Mouse (Mus musculus) neural tube, embryonic 11.5 days (tissue): ENCODE results near the gene Ada. TPM values are rescaled to one million over a fixed set of nuclear protein-coding genes. Genes with fewer than 3 reads are reported as not detected.
A peak's percentile ranks its signal among the peaks of the same experiment; 100 is the strongest.

ENCODE experiments used
- ATAC-seq: fragments of 200-750 bp; cut with Nextera tagmentation; 2 replicates; pipeline ENCODE4 v1.8.0; 2017; ENCODE audit warnings: moderate number of reproducible peaks, mild to moderate bottlenecking, moderate TSS enrichment, moderate library complexity; ENCODE audit not compliant: insufficient read depth, low FRiP score, low TSS enrichment
- DNase-seq: peaks from one replicate; pipeline ENCODE4 v3.0.0-alpha.2; 2015; ENCODE audit warnings: low spot score
- H3K27ac ChIP-seq: fragments of 300-500 bp; sonication (generic); 2 replicates; pipeline ENCODE4 v1.5.1; 2014; ENCODE audit warnings: low read depth, mild to moderate bottlenecking, low read length
- H3K27me3 ChIP-seq: fragments of 300-500 bp; sonication (generic); 2 replicates; pipeline ENCODE4 v1.6.1; 2014; ENCODE audit warnings: mild to moderate bottlenecking, low read length, mixed read lengths; ENCODE audit not compliant: control insufficient read depth, insufficient read depth
- H3K36me3 ChIP-seq: fragments of 300-500 bp; sonication (generic); 2 replicates; pipeline ENCODE4 v1.6.1; 2014; ENCODE audit warnings: mild to moderate bottlenecking, low read length, moderate library complexity, mixed read lengths; ENCODE audit not compliant: control insufficient read depth, insufficient read depth
- H3K4me1 ChIP-seq: fragments of 300-500 bp; sonication (generic); 2 replicates; pipeline ENCODE4 v1.6.1; 2014; ENCODE audit warnings: low read length, mixed read lengths; ENCODE audit not compliant: control insufficient read depth, insufficient read depth
- H3K4me2 ChIP-seq: fragments of 300-500 bp; sonication (generic); 2 replicates; pipeline ENCODE4 v1.6.1; 2014; ENCODE audit warnings: low read depth, mild to moderate bottlenecking, moderate library complexity
- H3K4me3 ChIP-seq: fragments of 300-500 bp; sonication (generic); 2 replicates; pipeline ENCODE4 v1.5.1; 2014; ENCODE audit warnings: low read depth, low read length
- H3K9ac ChIP-seq: fragments of 300-500 bp; sonication (generic); 2 replicates; pipeline ENCODE4 v1.6.1; 2014; ENCODE audit warnings: mild to moderate bottlenecking, low read length
- H3K9me3 ChIP-seq: fragments of 300-500 bp; sonication (generic); 2 replicates; pipeline ENCODE4 v1.6.1; 2016; ENCODE audit warnings: low read length; ENCODE audit not compliant: control insufficient read depth
- WGBS: fragments of 180-500 bp; shearing (Covaris S2); extraction: QIAGEN DNeasy Blood & Tissue Kit; methylation state at CpG from one replicate; pipeline ENCODE4 v1.1.7; 2014; 5-methylcytosine and 5-hydroxymethylcytosine counted together
- polyA plus RNA-seq: library from polyadenylated mRNA; unstranded; fragments of >200 nt; fragmentation: Nextera tagmentation; extraction: Ambion mirVana; gene quantifications from 2 replicates; pipeline ENCODE4 v1.2.1, GENCODE M21; 2014

Gene Ada
- polyA plus RNA-seq, 1 experiment from 2014 or later, result 8.6 TPM

- ATAC-seq (0 out of 2 replicates have a peak, but pooled peaks have one; percentile 13), DNase-seq (no peak)
- Histone ChIP-seq H3K36me3 (no peaks in the 10 kb centered on the region), H3K4me3 (no peak overlapping the region), H3K9ac (no peak overlapping the region), H3K9me3 (no peaks in the 10 kb centered on the region), H3K27ac (no peak overlapping the region), H3K4me2 (no peak overlapping the region), H3K27me3 (no peaks in the 10 kb centered on the region), H3K4me1 (peaks cover 5% of the 10 kb centered on the region)
- WGBS, result 44% methylated on average over 4 of the region's 4 CpGs
Observed at GRCm38 (mm10) chr2:163719616-163720015, 30.4 kb downstream of the Ada start.

GRCm38 (mm10) chr2:163718951-163719603 lies 31.0 kb downstream of the Ada start:
- Histone ChIP-seq H3K4me1 (peaks cover 5% of the 10 kb centered on the region), H3K4me2 (no peak overlapping the region), H3K27me3 (no peaks in the 10 kb centered on the region), H3K9me3 (no peaks in the 10 kb centered on the region), H3K9ac (no peak overlapping the region), H3K27ac (no peak overlapping the region), H3K4me3 (no peak overlapping the region), H3K36me3 (no peaks in the 10 kb centered on the region)
- peak; percentile 56 for ATAC-seq
- 38% methylated on average over 9 of the region's 9 CpGs for WGBS
- peak; percentile 84 for DNase-seq

- Histone ChIP-seq H3K9me3 (no peaks in the 10 kb centered on the region), H3K4me3 (no peak overlapping the region), H3K27ac (no peak overlapping the region), H3K9ac (no peak overlapping the region), H3K4me1 (peaks cover 5% of the 10 kb centered on the region), H3K36me3 (no peaks in the 10 kb centered on the region), H3K4me2 (no peak overlapping the region), H3K27me3 (no peaks in the 10 kb centered on the region)
- ATAC-seq (no peak), DNase-seq (no peak)
- WGBS, result 22% methylated on average over 2 of the region's 2 CpGs
Observed at GRCm38 (mm10) chr2:163718526-163718925, 31.5 kb downstream of the Ada start.

GRCm38 (mm10) chr2:163716853-163717252 lies 33.2 kb downstream of the Ada start:
- DNase-seq (peak; percentile 33), ATAC-seq (0 out of 2 replicates have a peak, but pooled peaks have one; percentile 27)
- Histone ChIP-seq H3K27me3 (no peaks in the 10 kb centered on the region), H3K36me3 (no peaks in the 10 kb centered on the region), H3K27ac (no peak overlapping the region), H3K4me2 (no peak overlapping the region), H3K9me3 (no peaks in the 10 kb centered on the region), H3K9ac (no peak overlapping the region), H3K4me3 (no peak overlapping the region), H3K4me1 (peaks cover 5% of the 10 kb centered on the region)
- WGBS, result 5% methylated on average over 6 of the region's 6 CpGs

- Histone ChIP-seq H3K9ac (no peak overlapping the region), H3K4me2 (no peak overlapping the region), H3K36me3 (no peaks in the 10 kb centered on the region), H3K4me3 (no peak overlapping the region), H3K27ac (no peak overlapping the region), H3K4me1 (peaks cover 5% of the 10 kb centered on the region), H3K9me3 (no peaks in the 10 kb centered on the region), H3K27me3 (no peaks in the 10 kb centered on the region)
- ATAC-seq, result 0 out of 2 replicates have a peak, but pooled peaks have one; percentile 20
- no peak for DNase-seq
- WGBS, result 30% methylated on average over 8 of the region's 8 CpGs
Observed at GRCm38 (mm10) chr2:163716448-163716847, 33.6 kb downstream of the Ada start.

- Histone ChIP-seq H3K9me3 (no peaks in the 10 kb centered on the region), H3K9ac (no peak overlapping the region), H3K27me3 (no peaks in the 10 kb centered on the region), H3K4me1 (peaks cover 5% of the 10 kb centered on the region), H3K27ac (no peak overlapping the region), H3K4me2 (no peak overlapping the region), H3K36me3 (no peaks in the 10 kb centered on the region), H3K4me3 (no peak overlapping the region)
- DNase-seq (no peak), ATAC-seq (no peak)
- 88% methylated on average over 3 of the region's 3 CpGs for WGBS
Observed at GRCm38 (mm10) chr2:163713340-163713739, 36.7 kb downstream of the Ada start.

- Histone ChIP-seq H3K4me2 (no peak overlapping the region), H3K36me3 (no peaks in the 10 kb centered on the region), H3K9me3 (no peaks in the 10 kb centered on the region), H3K9ac (no peak overlapping the region), H3K4me3 (no peak overlapping the region), H3K27me3 (no peaks in the 10 kb centered on the region), H3K27ac (no peak overlapping the region), H3K4me1 (peaks cover 5% of the 10 kb centered on the region)
- WGBS, result 86% methylated on average over 6 of the region's 6 CpGs
- ATAC-seq, result no peak
- no peak for DNase-seq
Observed at GRCm38 (mm10) chr2:163712874-163713273, 37.2 kb downstream of the Ada start.

- WGBS, result 80% methylated on average over 7 of the region's 7 CpGs
- ATAC-seq (no peak), DNase-seq (no peak)
- Histone ChIP-seq H3K4me1 (peaks cover 5% of the 10 kb centered on the region), H3K27me3 (no peaks in the 10 kb centered on the region), H3K36me3 (no peaks in the 10 kb centered on the region), H3K9me3 (no peaks in the 10 kb centered on the region), H3K9ac (no peak overlapping the region), H3K27ac (no peak overlapping the region), H3K4me2 (no peak overlapping the region), H3K4me3 (no peak overlapping the region)
Observed at GRCm38 (mm10) chr2:163712473-163712872, 37.6 kb downstream of the Ada start.

GRCm38 (mm10) chr2:163711368-163711868 lies 38.6 kb downstream of the Ada start:
- Histone ChIP-seq H3K4me3 (no peak overlapping the region), H3K9ac (no peak overlapping the region), H3K27ac (no peak overlapping the region), H3K27me3 (no peaks in the 10 kb centered on the region), H3K9me3 (no peaks in the 10 kb centered on the region), H3K4me2 (no peak overlapping the region), H3K36me3 (no peaks in the 10 kb centered on the region), H3K4me1 (no peaks in the 10 kb centered on the region; the same call in none of the 2 replicates)
- DNase-seq, result no peak
- ATAC-seq, result no peak
- WGBS, result 96% methylated on average over 8 of the region's 8 CpGs
